Mouse (Mus musculus): Measurements from ENCODE around the gene Polr3b. TPM values are rescaled to one million over a fixed set of nuclear protein-coding genes. Genes with fewer than 3 reads are reported as not detected.

The Polr3b gene
- polyA plus RNA-seq, 1 experiment from 2014 or later = 17.5 TPM

- no peaks in the 10 kb centered on the region for H3K27me3 ChIP-seq (ENCODE audit: insufficient read depth, low read length)
- H3K4me1 ChIP-seq (ENCODE audit: insufficient read depth, low read length) = peaks cover 16% of the 10 kb centered on the region
- no peak overlapping the region for H3K9ac ChIP-seq (replicated peaks; ENCODE audit: low read length)
- no peak overlapping the region for H3K4me2 ChIP-seq (replicated peaks; ENCODE audit: low read depth, low read length)
- H3K4me3 ChIP-seq (ENCODE audit: low read length) = no peak overlapping the region
- peaks cover 18% of the 10 kb centered on the region for H3K36me3 ChIP-seq (ENCODE audit: insufficient read depth, low read length)
- ATAC-seq (ENCODE audit: low FRiP score, low TSS enrichment) = no peak
- 71% methylated on average over 6 of the region's 6 CpGs for WGBS
- no peaks in the 10 kb centered on the region for H3K9me3 ChIP-seq (ENCODE audit: low read length)
- H3K27ac ChIP-seq (ENCODE audit: low read length) = no peak overlapping the region
Observed at GRCm38 (mm10) chr10:84657437-84658087, 35.5 kb downstream of the Polr3b start.

- no peaks in the 10 kb centered on the region for H3K9me3 ChIP-seq (ENCODE audit: low read length)
- peaks cover 16% of the 10 kb centered on the region for H3K4me1 ChIP-seq (ENCODE audit: insufficient read depth, low read length)
- H3K27ac ChIP-seq (ENCODE audit: low read length) = peak overlapping the region; percentile 69
- no peak overlapping the region for H3K4me3 ChIP-seq (ENCODE audit: low read length)
- H3K4me2 ChIP-seq (replicated peaks; ENCODE audit: low read depth, low read length) = no peak overlapping the region
- peaks cover 14% of the 10 kb centered on the region for H3K36me3 ChIP-seq (ENCODE audit: insufficient read depth, low read length)
- WGBS = 45% methylated on average over 18 of the region's 18 CpGs
- ATAC-seq (ENCODE audit: low FRiP score, low TSS enrichment) = no peak
- peak overlapping the region; percentile 28; the same call in 1 of the 2 replicates for H3K9ac ChIP-seq (replicated peaks; ENCODE audit: low read length)
- H3K27me3 ChIP-seq (ENCODE audit: insufficient read depth, low read length) = no peaks in the 10 kb centered on the region
Observed at GRCm38 (mm10) chr10:84658088-84658848, 36.2 kb downstream of the Polr3b start.

- H3K4me1 ChIP-seq (ENCODE audit: insufficient read depth, low read length) = peaks cover 16% of the 10 kb centered on the region
- no peak overlapping the region for H3K4me3 ChIP-seq (ENCODE audit: low read length)
- no peak overlapping the region for H3K4me2 ChIP-seq (replicated peaks; ENCODE audit: low read depth, low read length)
- 90% methylated on average over 3 of the region's 3 CpGs for WGBS
- no peak overlapping the region for H3K9ac ChIP-seq (replicated peaks; ENCODE audit: low read length)
- no peaks in the 10 kb centered on the region for H3K9me3 ChIP-seq (ENCODE audit: low read length)
- no peak overlapping the region for H3K27ac ChIP-seq (ENCODE audit: low read length)
- no peak for ATAC-seq (ENCODE audit: low FRiP score, low TSS enrichment)
- peaks cover 11% of the 10 kb centered on the region for H3K36me3 ChIP-seq (ENCODE audit: insufficient read depth, low read length)
- H3K27me3 ChIP-seq (ENCODE audit: insufficient read depth, low read length) = no peaks in the 10 kb centered on the region
Observed at GRCm38 (mm10) chr10:84659281-84659680, 37.2 kb downstream of the Polr3b start.

- H3K4me1 ChIP-seq (ENCODE audit: insufficient read depth, low read length) = peaks cover 16% of the 10 kb centered on the region
- ATAC-seq (ENCODE audit: low FRiP score, low TSS enrichment) = no peak
- WGBS = 94% methylated on average over 6 of the region's 6 CpGs
Observed at GRCm38 (mm10) chr10:84662138-84662537, 40.0 kb downstream of the Polr3b start.

GRCm38 (mm10) chr10:84665713-84666260 lies 43.7 kb downstream of the Polr3b start:
- H3K4me3 ChIP-seq (ENCODE audit: low read length) = no peak overlapping the region
- H3K9ac ChIP-seq (replicated peaks; ENCODE audit: low read length) = no peak overlapping the region
- H3K9me3 ChIP-seq (ENCODE audit: low read length) = no peaks in the 10 kb centered on the region
- no peak for ATAC-seq (ENCODE audit: low FRiP score, low TSS enrichment)
- H3K27me3 ChIP-seq (ENCODE audit: insufficient read depth, low read length) = no peaks in the 10 kb centered on the region
- 24% methylated on average over 3 of the region's 3 CpGs for WGBS
- no peak overlapping the region for H3K27ac ChIP-seq (ENCODE audit: low read length)
- H3K4me2 ChIP-seq (replicated peaks; ENCODE audit: low read depth, low read length) = no peak overlapping the region
- peaks cover 19% of the 10 kb centered on the region for H3K36me3 ChIP-seq (ENCODE audit: insufficient read depth, low read length)
- H3K4me1 ChIP-seq (ENCODE audit: insufficient read depth, low read length) = no peaks in the 10 kb centered on the region

More at GRCm38 (mm10) chr10:84662138-84662537, 40.0 kb downstream of the Polr3b start:
- no peaks in the 10 kb centered on the region for H3K9me3 ChIP-seq (ENCODE audit: low read length)
- H3K4me2 ChIP-seq (replicated peaks; ENCODE audit: low read depth, low read length) = no peak overlapping the region
- H3K27me3 ChIP-seq (ENCODE audit: insufficient read depth, low read length) = no peaks in the 10 kb centered on the region
- H3K36me3 ChIP-seq (ENCODE audit: insufficient read depth, low read length) = peaks cover 11% of the 10 kb centered on the region
- no peak overlapping the region for H3K27ac ChIP-seq (ENCODE audit: low read length)
- H3K4me3 ChIP-seq (ENCODE audit: low read length) = no peak overlapping the region
- no peak overlapping the region for H3K9ac ChIP-seq (replicated peaks; ENCODE audit: low read length)

GRCm38 (mm10) chr10:84675653-84676052 lies 53.6 kb downstream of the Polr3b start:
- Histone ChIP-seq H3K27ac (ENCODE audit: low read length) (no peak overlapping the region), H3K27me3 (ENCODE audit: insufficient read depth, low read length) (no peaks in the 10 kb centered on the region), H3K36me3 (ENCODE audit: insufficient read depth, low read length) (peaks cover 38% of the 10 kb centered on the region), H3K9ac (replicated peaks; ENCODE audit: low read length) (no peak overlapping the region), H3K9me3 (ENCODE audit: low read length) (no peaks in the 10 kb centered on the region), H3K4me3 (ENCODE audit: low read length) (no peak overlapping the region), H3K4me1 (ENCODE audit: insufficient read depth, low read length) (no peaks in the 10 kb centered on the region), H3K4me2 (replicated peaks; ENCODE audit: low read depth, low read length) (no peak overlapping the region)
- no peak for ATAC-seq (ENCODE audit: low FRiP score, low TSS enrichment)

GRCm38 (mm10) chr10:84676511-84676910 lies 54.4 kb downstream of the Polr3b start:
- ATAC-seq (ENCODE audit: low FRiP score, low TSS enrichment) = no peak
- no peak overlapping the region for H3K4me3 ChIP-seq (ENCODE audit: low read length)
- no peaks in the 10 kb centered on the region for H3K4me1 ChIP-seq (ENCODE audit: insufficient read depth, low read length)
- peaks cover 38% of the 10 kb centered on the region for H3K36me3 ChIP-seq (ENCODE audit: insufficient read depth, low read length)
- no peaks in the 10 kb centered on the region for H3K27me3 ChIP-seq (ENCODE audit: insufficient read depth, low read length)
- H3K27ac ChIP-seq (ENCODE audit: low read length) = no peak overlapping the region
- 92% methylated on average over 8 of the region's 8 CpGs for WGBS
- H3K9ac ChIP-seq (replicated peaks; ENCODE audit: low read length) = no peak overlapping the region
- no peak overlapping the region for H3K4me2 ChIP-seq (replicated peaks; ENCODE audit: low read depth, low read length)
- H3K9me3 ChIP-seq (ENCODE audit: low read length) = no peaks in the 10 kb centered on the region

GRCm38 (mm10) chr10:84677871-84678270 lies 55.8 kb downstream of the Polr3b start:
- Histone ChIP-seq H3K4me1 (ENCODE audit: insufficient read depth, low read length) (no peaks in the 10 kb centered on the region), H3K36me3 (ENCODE audit: insufficient read depth, low read length) (peaks cover 38% of the 10 kb centered on the region), H3K4me3 (ENCODE audit: low read length) (no peak overlapping the region), H3K27me3 (ENCODE audit: insufficient read depth, low read length) (no peaks in the 10 kb centered on the region), H3K27ac (ENCODE audit: low read length) (no peak overlapping the region), H3K9ac (replicated peaks; ENCODE audit: low read length) (no peak overlapping the region), H3K9me3 (ENCODE audit: low read length) (no peaks in the 10 kb centered on the region), H3K4me2 (replicated peaks; ENCODE audit: low read depth, low read length) (no peak overlapping the region)
- WGBS = 89% methylated on average over 3 of the region's 3 CpGs
- ATAC-seq (ENCODE audit: low FRiP score, low TSS enrichment) = no peak

GRCm38 (mm10) chr10:84678441-84678840 lies 56.3 kb downstream of the Polr3b start:
- H3K27me3 ChIP-seq (ENCODE audit: insufficient read depth, low read length) = no peaks in the 10 kb centered on the region
- H3K4me3 ChIP-seq (ENCODE audit: low read length) = no peak overlapping the region
- H3K36me3 ChIP-seq (ENCODE audit: insufficient read depth, low read length) = peaks cover 32% of the 10 kb centered on the region
- no peak overlapping the region for H3K27ac ChIP-seq (ENCODE audit: low read length)
- 85% methylated on average over 4 of the region's 4 CpGs for WGBS
- no peaks in the 10 kb centered on the region for H3K9me3 ChIP-seq (ENCODE audit: low read length)
- H3K4me1 ChIP-seq (ENCODE audit: insufficient read depth, low read length) = no peaks in the 10 kb centered on the region
- no peak for ATAC-seq (ENCODE audit: low FRiP score, low TSS enrichment)
- no peak overlapping the region for H3K4me2 ChIP-seq (replicated peaks; ENCODE audit: low read depth, low read length)
- H3K9ac ChIP-seq (replicated peaks; ENCODE audit: low read length) = no peak overlapping the region
